Mouse (Mus musculus) embryonic stem cell, embryonic (primary cell): ENCODE results near the gene Serpina3k.
"Not testable (repeated sequence)": the region's sequence is repeated elsewhere in the genome, so short reads cannot be mapped to it uniquely, and the experiment has no call there.

Source experiments
- CTCF ChIA-PET, 4 experiments: fragments of 300-600 bp in 2 of 4; fragments of 350-600 bp in 2 of 4; sonication (Branson Sonifier 250); formaldehyde crosslinking; loops; one replicate each; lab custom pipeline; 2022; ENCODE audit warnings: inconsistent platforms in 2 of 4; lab: Charles Lee
- POLR2A ChIA-PET, 4 experiments: fragments of 300-600 bp in 2 of 4; fragments of 350-600 bp in 2 of 4; sonication (Branson Sonifier 250); formaldehyde crosslinking; loops; one replicate each; lab custom pipeline; 2022; ENCODE audit warnings: antibody characterized with exemption in 4 of 4, inconsistent platforms in 1 of 4; lab: Charles Lee

Serpina3k gene

DNA sequence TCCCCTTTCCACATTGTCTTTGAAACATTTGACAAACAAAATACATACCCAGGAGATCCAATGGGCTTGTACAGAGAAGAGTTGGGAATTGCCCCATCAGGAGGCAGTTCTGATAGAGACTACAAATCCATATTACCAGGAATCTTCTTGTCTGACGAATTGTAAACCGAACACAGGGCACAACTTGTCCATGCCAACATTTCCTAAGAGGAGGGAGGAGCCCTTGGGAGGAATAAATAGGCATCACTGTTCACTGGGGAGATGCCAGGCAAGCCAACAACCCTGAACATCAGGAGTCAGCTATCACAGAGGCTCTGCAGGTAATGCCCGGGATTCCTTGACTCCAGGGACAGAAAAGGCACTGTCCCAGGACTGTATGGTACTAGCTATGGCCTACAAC, at the start of gene Serpina3k, which contains the start of gene Serpina3m:
TSS of gene Serpina3k (plus strand) at position 261 of the 400 bp plus-strand sequence.
TSS of gene Serpina3m (plus strand) at position 261 of the 400 bp plus-strand sequence.
- POLR2A ChIA-PET, CTCF ChIA-PET: not testable (repeated sequence)

DNA sequence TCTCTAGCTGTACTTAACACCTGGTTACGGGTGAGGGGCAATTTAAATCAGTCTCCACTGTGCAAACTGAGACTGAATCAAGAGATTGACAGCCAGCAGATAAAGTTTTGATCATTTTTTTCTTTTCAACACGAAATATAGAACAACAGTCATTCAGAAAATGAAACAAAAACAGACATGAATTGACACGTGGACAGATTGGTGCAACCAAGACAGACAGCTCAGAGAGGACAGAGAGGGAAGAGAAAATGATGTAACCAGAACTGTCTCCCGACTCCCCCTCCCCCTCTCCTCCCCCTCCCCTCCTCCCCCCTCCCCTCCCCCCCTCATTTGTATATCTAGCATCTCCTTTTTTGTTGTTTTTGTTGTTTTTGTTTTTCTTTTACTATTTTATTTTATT, 48.4 kb upstream of the Serpina3k start:
- POLR2A ChIA-PET: no interaction called here
- CTCF ChIA-PET: interaction anchor here in 1 of 4 experiments (1.5 kb wide), 1 partner anchor 129 kb away, joined by 3 read pairs; no protein-coding TSS in a partner anchor

DNA sequence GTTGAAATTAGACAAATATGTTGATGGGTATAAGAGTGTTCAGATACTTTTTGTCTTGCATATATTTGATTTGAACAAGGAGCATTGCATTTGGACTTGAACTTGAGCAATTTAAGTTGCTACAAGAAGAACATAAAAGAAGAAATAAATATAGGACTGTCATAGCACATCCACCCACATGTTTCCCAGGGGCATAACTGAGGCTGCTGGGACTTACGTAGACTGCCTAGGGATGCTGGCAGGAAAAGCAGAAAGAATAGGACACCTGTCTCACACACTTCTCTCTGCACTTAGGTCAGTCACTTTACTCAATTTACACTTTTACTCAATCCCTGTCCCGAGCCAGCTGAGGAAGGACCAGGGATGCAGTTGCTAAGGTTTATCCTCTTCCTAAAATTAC, 44.3 kb upstream of the Serpina3k start:
- CTCF ChIA-PET: no interaction called here
- POLR2A ChIA-PET: interaction anchor here in 1 of 4 experiments (1.3 kb wide), 1 partner anchor 12 kb away, joined by 3 read pairs; no protein-coding TSS in a partner anchor

DNA sequence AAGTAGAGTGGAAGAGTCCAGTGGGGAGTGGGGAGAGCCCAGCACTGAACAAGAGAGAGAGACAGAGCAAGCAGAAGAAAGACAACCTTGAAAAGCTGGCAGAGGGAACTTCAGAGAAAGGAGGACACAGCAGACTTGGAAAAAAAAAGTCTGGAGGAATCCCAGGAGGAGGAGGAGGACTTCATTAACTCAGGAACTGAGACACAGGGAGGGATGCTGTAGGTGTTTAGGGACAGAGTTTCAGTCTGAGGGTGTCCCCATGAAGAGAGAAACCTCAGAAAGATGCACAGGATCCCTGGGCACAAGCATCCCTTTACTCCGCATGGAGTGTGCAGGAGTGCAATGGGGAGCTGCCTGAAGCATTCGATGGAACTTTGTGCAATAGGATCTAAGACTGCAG, 40.2 kb upstream of the Serpina3k start:
- CTCF ChIA-PET: no interaction called here

DNA sequence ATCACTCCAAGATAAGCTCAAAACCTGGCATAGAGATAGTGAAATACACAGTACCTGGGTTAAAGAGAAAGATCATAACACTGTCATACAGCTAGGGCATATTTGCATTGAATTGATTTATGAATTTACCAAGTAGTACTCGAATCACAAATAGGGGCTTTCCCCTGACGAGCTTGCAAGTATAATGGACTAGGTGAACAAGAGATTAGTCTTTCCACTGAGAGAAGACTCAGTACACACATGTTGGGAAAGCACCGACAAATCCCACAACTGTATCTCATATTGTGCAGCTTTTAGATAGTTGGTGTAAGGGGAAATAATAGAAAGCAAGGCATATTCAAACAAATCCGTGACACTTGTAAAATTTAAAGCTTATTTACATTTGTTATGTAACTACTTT, 32.3 kb upstream of the Serpina3k start:
- ChIA-PET POLR2A (interaction anchor here in 1 of 4 experiments (1.3 kb wide), 1 partner anchor 13 kb away, joined by 3 read pairs; no protein-coding TSS in a partner anchor), CTCF (interaction anchor here in 2 of 4 experiments (0.6 to 1.0 kb wide), 2 partner anchors 113 to 320 kb away, joined by 3 read pairs; no protein-coding TSS in a partner anchor)

More for the DNA sequence above, 40.2 kb upstream of the Serpina3k start:
- POLR2A ChIA-PET: interaction anchor here in 1 of 4 experiments (0.6 kb wide), 1 partner anchor 13 kb away, joined by 3 read pairs; no protein-coding TSS in a partner anchor

DNA sequence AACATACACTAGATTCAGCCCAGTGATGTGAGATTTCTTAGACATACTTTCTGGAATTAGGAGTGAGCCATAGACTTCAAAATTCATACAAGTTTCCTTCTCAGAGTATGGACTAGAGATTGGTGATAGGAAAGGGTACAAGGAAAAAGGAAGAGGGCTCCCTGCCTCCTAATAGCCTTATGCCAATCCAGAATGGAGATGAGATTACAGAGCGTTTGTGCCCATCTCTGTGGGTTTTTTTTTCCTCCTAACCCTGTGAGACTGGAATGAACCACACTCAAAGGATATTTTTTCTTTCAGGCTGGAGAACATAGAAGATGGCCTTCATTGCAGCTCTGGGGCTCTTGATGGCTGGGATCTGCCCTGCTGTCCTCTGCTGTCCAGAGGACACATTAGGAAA, 24.0 kb upstream of the Serpina3k start, which contains the start of gene Serpina3j:
TSS of gene Serpina3j (plus strand) at position 301 of the 400 bp plus-strand sequence.
- ChIA-PET CTCF (no interaction called here), POLR2A (no interaction called here)

DNA sequence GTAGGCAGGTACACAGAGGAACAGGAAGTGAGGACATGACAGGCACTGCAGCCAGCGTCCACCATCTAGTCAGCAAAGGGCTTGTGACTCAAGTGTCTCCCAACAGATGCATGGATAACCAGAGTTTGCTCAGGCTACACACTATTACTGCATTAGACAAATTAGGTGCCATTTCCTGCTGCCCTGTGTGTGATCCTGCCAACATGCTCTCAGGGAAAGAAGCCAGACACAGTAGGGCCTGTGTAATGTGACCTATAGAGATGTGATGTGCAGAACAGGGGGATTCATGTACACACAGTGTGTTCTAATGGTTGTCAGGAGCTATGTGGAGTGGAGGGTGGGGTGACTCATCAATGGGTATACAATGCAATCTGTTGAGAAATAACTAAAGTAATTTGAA, 15.8 kb upstream of the Serpina3k start:
- ChIA-PET POLR2A (no interaction called here), CTCF (no interaction called here)

DNA sequence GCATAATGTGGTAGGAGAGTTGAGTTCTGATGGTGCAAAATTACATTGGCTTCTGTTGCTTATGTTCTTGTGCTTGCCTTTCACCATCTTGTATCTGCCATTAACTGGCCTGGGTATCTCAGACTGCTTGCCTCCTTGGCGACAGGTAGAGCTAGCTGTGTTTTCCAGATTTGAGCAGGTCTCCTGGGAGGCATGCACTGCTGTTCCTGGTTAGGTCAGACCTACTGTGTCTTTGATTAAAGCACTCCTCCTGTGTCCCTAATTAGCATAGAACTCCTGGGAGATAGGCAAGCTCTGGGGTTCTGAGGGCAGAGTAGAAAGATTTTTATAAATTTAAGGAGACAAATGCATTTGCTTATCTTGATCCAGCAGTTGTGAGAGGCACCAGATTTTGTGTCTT, 6.6 kb upstream of the Serpina3k start:
- CTCF ChIA-PET: no interaction called here
- POLR2A ChIA-PET: no interaction called here

DNA sequence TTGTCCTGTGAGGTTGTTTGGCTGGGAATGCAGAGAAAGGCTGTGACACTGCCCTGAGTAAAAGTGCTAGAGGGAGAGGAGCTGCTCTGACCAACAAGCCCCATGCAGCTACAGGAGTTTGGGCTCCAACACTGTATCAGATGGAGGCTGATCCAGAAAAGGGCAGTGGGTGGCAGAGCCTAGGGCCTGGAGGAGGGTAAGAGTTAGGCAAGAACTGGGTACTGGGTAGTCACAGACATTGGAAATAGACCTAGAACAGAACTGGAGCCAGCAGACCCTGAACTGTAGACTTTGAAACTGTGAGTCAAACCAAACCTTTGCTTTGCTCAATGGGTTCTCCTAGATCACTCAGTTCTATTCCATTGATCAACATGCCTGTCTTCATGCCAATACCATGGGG, 1.4 kb upstream of the Serpina3k start:
- CTCF ChIA-PET, POLR2A ChIA-PET: not testable (repeated sequence)

DNA sequence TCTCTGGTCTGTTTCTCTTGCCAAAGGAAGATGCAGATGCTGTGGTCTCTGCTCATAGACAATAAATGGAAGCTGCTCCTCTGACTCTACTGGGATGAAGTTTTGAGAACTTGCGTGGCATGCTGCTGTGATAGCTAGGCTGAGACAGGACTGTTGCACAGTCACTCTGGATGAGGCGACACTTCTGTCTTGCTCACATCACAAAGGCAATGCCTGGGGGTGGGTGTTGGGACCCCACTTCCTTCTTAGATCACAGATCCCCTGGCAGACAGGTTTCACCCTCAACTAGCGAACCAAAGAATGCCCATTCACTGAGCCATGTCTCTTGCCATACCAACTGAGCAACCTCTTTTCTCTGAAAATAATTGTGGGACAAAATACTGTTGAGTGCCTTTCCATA, 419 bp downstream of the Serpina3k start:
- ChIA-PET POLR2A (no interaction called here), CTCF (no interaction called here)

DNA sequence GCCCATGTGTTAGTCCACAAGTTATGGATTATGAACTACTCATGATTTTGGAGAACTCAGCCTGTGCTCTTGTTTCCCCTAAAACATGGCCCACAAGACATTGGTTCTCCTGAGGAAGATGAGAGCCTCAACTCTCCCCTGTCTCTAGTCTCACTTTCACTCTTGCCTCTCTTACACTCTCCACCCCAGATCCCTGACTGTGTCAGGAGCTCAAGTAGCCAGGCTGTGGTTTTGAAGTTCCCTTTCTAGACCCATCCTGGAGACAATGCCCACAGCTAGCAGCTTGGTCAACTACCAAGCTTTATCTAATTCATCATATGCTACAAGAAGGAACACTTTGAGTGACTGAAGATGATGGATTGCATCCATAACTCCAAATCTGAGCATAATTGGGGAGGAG, 4.2 kb downstream of the Serpina3k start:
- CTCF ChIA-PET, POLR2A ChIA-PET: not testable (repeated sequence)

DNA sequence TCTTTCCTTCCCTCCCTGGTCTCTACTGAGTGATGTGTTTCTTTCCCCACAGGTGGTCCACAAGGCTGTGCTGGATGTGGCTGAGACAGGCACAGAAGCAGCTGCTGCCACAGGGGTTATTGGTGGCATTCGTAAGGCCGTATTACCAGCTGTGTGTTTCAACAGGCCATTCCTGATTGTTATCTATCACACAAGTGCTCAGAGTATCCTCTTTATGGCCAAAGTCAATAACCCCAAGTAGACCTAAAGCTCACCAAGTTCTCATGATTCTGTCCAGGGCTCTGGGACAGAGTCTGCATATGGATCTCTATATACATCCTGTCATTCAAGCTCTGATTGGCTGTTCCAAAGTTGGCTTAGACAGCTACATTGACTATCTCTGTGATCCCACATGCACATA, 6.9 kb downstream of the Serpina3k start:
- ChIA-PET CTCF (no interaction called here), POLR2A (no interaction called here)

DNA sequence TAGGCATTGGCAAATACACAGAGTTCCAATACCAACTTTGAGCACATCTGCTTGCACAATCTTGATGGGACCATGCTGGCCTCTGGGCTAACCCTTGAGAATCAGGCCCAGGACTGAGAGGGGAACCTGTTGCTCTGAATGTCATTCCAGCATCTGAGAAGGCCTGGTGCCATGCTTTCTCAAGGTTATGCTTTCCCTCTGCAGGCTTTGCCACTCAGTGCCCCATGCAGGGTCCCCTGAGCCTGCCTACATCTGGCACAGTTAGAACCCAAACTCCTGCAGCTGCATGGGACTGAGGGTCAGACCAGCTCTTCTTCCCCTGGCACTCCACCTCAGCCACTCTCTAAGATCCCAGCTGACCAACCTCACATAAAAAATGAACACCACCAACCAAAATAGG, 7.4 kb downstream of the Serpina3k start:
- CTCF ChIA-PET: no interaction called here
- POLR2A ChIA-PET: no interaction called here

DNA sequence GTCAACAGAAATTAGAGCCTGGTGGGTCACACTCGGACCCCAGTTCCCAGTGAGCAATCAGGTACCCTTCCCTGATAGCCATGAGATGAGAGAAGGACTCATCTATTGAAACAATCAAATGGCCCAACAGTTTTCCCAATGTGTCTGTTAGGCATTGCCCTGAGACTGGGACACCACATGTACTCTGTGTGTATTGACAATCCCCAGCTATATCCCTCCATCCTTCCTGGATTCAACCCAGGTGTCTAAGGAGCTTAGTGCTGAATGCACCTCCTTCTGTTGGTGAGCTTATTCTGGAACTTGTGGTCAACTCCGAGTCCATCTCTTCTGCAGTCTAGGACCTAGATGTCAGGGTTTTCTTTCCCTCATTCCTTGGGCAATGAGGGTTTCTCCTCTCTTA, 8.8 kb downstream of the Serpina3k start:
- ChIA-PET POLR2A (interaction anchor here in 1 of 4 experiments (0.9 kb wide), 1 partner anchor 71 kb away, joined by 4 read pairs; no protein-coding TSS in a partner anchor), CTCF (no interaction called here)

DNA sequence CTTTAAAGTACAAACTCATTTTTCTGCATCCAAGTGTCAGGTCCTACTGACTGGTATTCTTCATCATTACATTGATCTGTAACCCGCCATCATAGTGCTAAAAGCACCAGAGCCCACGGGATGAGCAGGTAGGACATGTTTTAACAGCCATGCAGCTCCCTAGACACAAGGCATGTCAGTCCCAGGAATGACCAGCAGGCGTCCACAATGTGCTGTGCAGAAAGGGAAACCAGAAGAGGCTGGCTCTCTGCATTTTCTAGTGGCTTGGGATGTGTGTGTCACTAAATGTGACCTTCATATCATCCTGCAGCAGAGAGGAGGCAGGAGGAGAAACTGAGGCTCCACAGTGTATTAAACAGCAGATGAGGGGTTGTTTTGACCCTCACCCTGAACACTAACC, 13.5 kb downstream of the Serpina3k start:
- CTCF ChIA-PET: interaction anchor here (0.7 to 2.7 kb wide), 8 partner anchors 66 to 286 kb away, joined by 3 to 28 read pairs (median 7); no protein-coding TSS in a partner anchor
- POLR2A ChIA-PET: interaction anchor here in 2 of 4 experiments (0.7 to 1.3 kb wide), 3 partner anchors 25 to 50 kb away, joined by 3 read pairs; no protein-coding TSS in a partner anchor

DNA sequence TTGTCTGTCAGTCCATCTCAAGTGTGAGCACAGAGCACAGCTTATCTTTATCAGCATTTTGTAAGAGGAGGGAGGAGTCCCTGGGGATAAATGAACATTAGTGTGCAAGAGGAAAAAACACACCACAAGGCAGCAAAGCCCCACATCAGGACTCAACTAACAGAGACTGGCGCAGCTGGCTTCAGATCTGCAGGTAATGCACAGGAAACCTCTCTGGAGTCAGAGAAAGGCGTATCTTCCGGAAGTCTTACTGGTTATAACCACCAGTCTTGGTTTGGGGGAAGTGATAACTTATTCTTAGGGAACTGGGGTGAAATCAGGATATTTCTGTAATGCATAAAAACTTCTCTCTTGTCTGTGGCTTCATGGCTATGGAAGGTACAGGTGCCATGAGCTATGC, 17.7 kb downstream of the Serpina3k start:
- ChIA-PET POLR2A (interaction anchor here in 1 of 4 experiments (1.2 kb wide), 1 partner anchor 16 kb away, joined by 4 read pairs; no protein-coding TSS in a partner anchor), CTCF (no interaction called here)

DNA sequence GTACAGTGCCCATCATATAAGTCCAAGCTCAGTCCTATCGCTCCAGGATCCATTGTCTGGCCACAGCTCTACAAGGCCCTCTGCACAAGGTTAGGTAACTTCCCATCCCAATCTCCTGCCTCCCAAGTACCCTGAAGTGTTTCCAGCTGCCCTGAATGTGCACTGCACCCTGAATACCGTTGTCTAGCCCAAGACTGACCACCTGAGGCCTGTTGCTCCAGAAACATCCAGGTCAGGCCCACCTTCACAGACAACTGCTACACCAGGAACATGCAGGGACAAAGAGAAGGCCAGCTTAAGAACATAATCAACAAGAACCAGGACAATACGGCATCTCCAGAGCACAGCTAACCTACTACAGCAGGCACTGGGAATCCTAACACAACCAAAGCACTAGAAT, 31.7 kb downstream of the Serpina3k start:
- POLR2A ChIA-PET: interaction anchor here in 1 of 4 experiments (0.9 kb wide), 1 partner anchor 64 kb away, joined by 3 read pairs; no protein-coding TSS in a partner anchor
- CTCF ChIA-PET: no interaction called here

DNA sequence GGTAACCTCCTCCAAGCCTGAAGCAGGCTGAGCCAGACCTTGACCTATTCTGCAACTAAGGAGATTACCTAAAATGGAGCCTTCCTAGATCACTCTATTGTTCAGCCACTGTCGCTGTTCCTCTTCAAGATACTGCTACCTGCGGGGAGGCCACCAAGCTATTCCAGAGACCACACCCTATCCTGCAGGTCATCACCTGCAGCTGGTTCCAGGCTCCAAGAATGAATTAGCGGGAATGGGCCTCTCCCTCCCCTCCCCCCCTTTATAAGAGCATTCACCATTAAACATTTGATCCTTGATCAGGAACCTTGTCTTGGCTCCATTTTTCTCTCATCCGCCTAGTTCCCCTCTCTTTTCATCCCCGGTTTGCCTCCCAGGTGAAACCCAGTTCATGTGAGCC, 38.9 kb downstream of the Serpina3k start:
- CTCF ChIA-PET: not testable (repeated sequence)
- POLR2A ChIA-PET: interaction anchor here in 3 of 4 experiments (0.8 to 5.0 kb wide), 16 partner anchors 8 to 698 kb away, joined by 3 to 58 read pairs (median 5); no protein-coding TSS in a partner anchor

DNA sequence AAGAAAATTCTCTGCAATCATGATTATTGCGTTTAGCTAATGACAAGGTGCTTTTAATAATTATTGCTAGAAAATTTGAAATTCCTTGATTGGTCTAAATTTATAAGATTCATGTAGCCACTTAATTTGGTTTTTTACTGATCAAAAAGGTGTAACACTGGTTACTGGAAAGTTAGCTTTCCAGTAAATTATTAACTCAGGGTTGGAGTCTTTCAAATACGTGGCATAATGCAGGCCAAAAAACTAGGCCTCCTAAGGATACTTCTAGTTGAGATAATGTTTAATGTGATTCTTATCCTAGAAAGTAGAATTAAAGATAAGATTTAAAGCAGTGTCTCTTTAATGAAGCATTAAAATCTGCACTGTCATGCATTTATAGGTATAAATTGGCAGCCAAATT, 40.1 kb downstream of the Serpina3k start:
- CTCF ChIA-PET: not testable (repeated sequence)
- POLR2A ChIA-PET: interaction anchor here in 1 of 4 experiments (1.0 to 5.0 kb wide), 9 partner anchors 12 to 312 kb away, joined by 3 to 58 read pairs (median 16); no protein-coding TSS in a partner anchor

DNA sequence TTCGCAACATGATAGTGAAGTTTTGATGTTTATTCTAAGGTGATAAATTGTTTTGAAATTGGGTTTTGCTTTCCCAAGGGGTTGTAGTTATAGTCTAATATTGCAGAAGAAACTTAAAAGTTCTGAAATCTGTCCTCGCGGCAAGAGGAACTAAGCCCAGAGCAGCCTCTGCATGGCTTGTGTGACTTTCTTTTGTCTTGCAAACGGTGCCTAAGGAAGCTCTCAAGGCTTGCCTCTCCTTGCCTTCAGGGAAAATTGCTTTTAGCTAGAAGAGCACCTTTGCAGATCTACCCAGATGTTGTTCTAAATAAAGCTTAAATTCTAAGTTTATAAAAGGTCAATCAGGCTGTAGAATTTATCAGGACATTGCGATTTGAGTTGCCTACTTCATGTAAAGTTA, 40.5 kb downstream of the Serpina3k start:
- CTCF ChIA-PET: not testable (repeated sequence)
- POLR2A ChIA-PET: interaction anchor here in 2 of 4 experiments (0.8 to 5.0 kb wide), 14 partner anchors 11 to 1672 kb away, joined by 3 to 58 read pairs (median 5); no protein-coding TSS in a partner anchor
